Comparison of ENCODE assay signal across 10 mouse cellular contexts in genomic region chr6:98132931-98133330, GRCm38 (mm10).
DNase-seq lines count a peak whose midpoint lies in the region; ATAC-seq and TF ChIP-seq lines count a peak whose summit lies in the region.
"Had no signal": no experiment of that assay in that cellular context is flagged by ENCODE, and none has a peak within 500 bp of the region (broad histone marks: within the 10 kb centered on the region; RNA-seq: fewer than 3 reads in every experiment).

No protein-coding gene starts in this region.

- WGBS in cerebellum, adult 2 months, result 20% methylated on average over 2 of the region's 2 CpGs
- WGBS in liver, postnatal 0 days (ENCODE audit: insufficient replicate concordance), result 21% methylated on average over 2 of the region's 2 CpGs
- 31% methylated on average over 2 of the region's 2 CpGs for WGBS in liver, embryonic 12.5 days (ENCODE audit: insufficient replicate concordance)
- 18% methylated on average over 2 of the region's 2 CpGs for WGBS in lung, postnatal 0 days

- no peaks in the 10 kb centered on the region for H3K9me3 ChIP-seq in liver, postnatal 0 days (ENCODE audit: low read length)
- no peaks in the 10 kb centered on the region for H3K9me3 ChIP-seq in liver, embryonic 12.5 days (replicated peaks)
- H3K9me3 ChIP-seq in lung, postnatal 0 days (ENCODE audit: low read length), result no peaks in the 10 kb centered on the region
- H3K9me3 ChIP-seq: liver, embryonic 13.5 days had no signal

- H3K36me3 ChIP-seq in liver, postnatal 0 days (replicated peaks; ENCODE audit: insufficient read depth, low read length), result no peaks in the 10 kb centered on the region
- H3K36me3 ChIP-seq in liver, embryonic 12.5 days, result no peaks in the 10 kb centered on the region
- no peaks in the 10 kb centered on the region for H3K36me3 ChIP-seq in lung, postnatal 0 days (ENCODE audit: insufficient read depth, low read length)
- H3K36me3 ChIP-seq: liver, embryonic 13.5 days had no signal

- TF ChIP-seq EP300 in liver, postnatal 0 days (IDR thresholded peaks at IDR 0.05; ENCODE audit: low read depth), result no peak
- no peak for TF ChIP-seq EP300 in lung, postnatal 0 days (IDR thresholded peaks at IDR 0.05)

- no peak overlapping the region for H3K4me2 ChIP-seq in liver, postnatal 0 days (ENCODE audit: low read depth, low read length)
- no peak overlapping the region for H3K4me2 ChIP-seq in liver, embryonic 12.5 days
- no peak overlapping the region for H3K4me2 ChIP-seq in lung, postnatal 0 days (replicated peaks; ENCODE audit: low read depth, low read length)
- H3K4me2 ChIP-seq: liver, embryonic 13.5 days had no signal

- H3K27me3 ChIP-seq in cerebellum, adult 2 months (ENCODE audit: control insufficient read depth, insufficient read depth, low read length), result no peaks in the 10 kb centered on the region
- no peaks in the 10 kb centered on the region for H3K27me3 ChIP-seq in liver, postnatal 0 days (ENCODE audit: insufficient read depth, low read length)
- no peaks in the 10 kb centered on the region for H3K27me3 ChIP-seq in liver, embryonic 12.5 days (replicated peaks)
- H3K27me3 ChIP-seq in lung, postnatal 0 days (replicated peaks; ENCODE audit: insufficient read depth, low read length), result no peaks in the 10 kb centered on the region
- H3K27me3 ChIP-seq: liver, embryonic 13.5 days had no signal

- no peak overlapping the region for H3K27ac ChIP-seq in cerebellum, adult 2 months (ENCODE audit: insufficient read depth, low read length)
- H3K27ac ChIP-seq in liver, postnatal 0 days (ENCODE audit: low read depth), result no peak overlapping the region
- H3K27ac ChIP-seq in liver, embryonic 12.5 days, result no peak overlapping the region
- no peak overlapping the region for H3K27ac ChIP-seq in lung, postnatal 0 days (ENCODE audit: low read length)
- H3K27ac ChIP-seq: liver, embryonic 13.5 days had no signal

- no peak overlapping the region for H3K9ac ChIP-seq in liver, postnatal 0 days (replicated peaks)
- no peak overlapping the region for H3K9ac ChIP-seq in liver, embryonic 12.5 days
- H3K9ac ChIP-seq in lung, postnatal 0 days (replicated peaks; ENCODE audit: low read depth), result no peak overlapping the region
- H3K9ac ChIP-seq: liver, embryonic 13.5 days had no signal

- no peaks in the 10 kb centered on the region for H3K4me1 ChIP-seq in cerebellum, adult 2 months (ENCODE audit: control insufficient read depth, insufficient read depth, low read length)
- H3K4me1 ChIP-seq in liver, postnatal 0 days (ENCODE audit: insufficient read depth), result no peaks in the 10 kb centered on the region
- no peaks in the 10 kb centered on the region for H3K4me1 ChIP-seq in liver, embryonic 12.5 days
- H3K4me1 ChIP-seq in lung, postnatal 0 days (ENCODE audit: insufficient read depth, low read depth, low read length), result no peaks in the 10 kb centered on the region
- H3K4me1 ChIP-seq: liver, embryonic 13.5 days had no signal

- TF ChIP-seq POLR2A in cerebellum, adult 2 months (IDR thresholded peaks at IDR 0.05; ENCODE audit: borderline replicate concordance, insufficient read depth, low read length), result no peak

- H3K4me3 ChIP-seq in cerebellum, adult 2 months (replicated peaks; ENCODE audit: insufficient read depth, low read depth, low read length), result no peak overlapping the region
- H3K4me3 ChIP-seq in liver, postnatal 0 days (ENCODE audit: low read depth, low read length), result no peak overlapping the region
- no peak overlapping the region for H3K4me3 ChIP-seq in liver, embryonic 12.5 days
- no peak overlapping the region for H3K4me3 ChIP-seq in lung, postnatal 0 days (ENCODE audit: low read depth, low read length)
- H3K4me3 ChIP-seq: erythroblast, embryonic 14.5 days; liver, embryonic 13.5 days had no signal

- TF ChIP-seq CTCF in cerebellum, adult 2 months (IDR thresholded peaks at IDR 0.05; ENCODE audit: borderline replicate concordance, insufficient read depth, low read depth, low read length), result peak; percentile 31; the same call in 1 of the 2 replicates
- TF ChIP-seq CTCF in liver, postnatal 0 days (IDR thresholded peaks at IDR 0.05; ENCODE audit: low read depth), result peak; percentile 57
- TF ChIP-seq CTCF in lung, postnatal 0 days (IDR thresholded peaks at IDR 0.05), result peak; percentile 76

- no peak for ATAC-seq in liver, postnatal 0 days
- no peak for ATAC-seq in liver, embryonic 12.5 days
- ATAC-seq in lung, postnatal 0 days, result no peak

- DNase-seq in cerebellum, adult 2 months, result no peak
- no peak for DNase-seq in cerebellum, adult 9-11 months
- DNase-seq in liver, postnatal 0 days, result no peak
- peak; percentile 40 for DNase-seq in forelimb bud, embryonic 11.5 days (ENCODE audit: low read depth, low spot score)
- peak; percentile 51 for DNase-seq in lung, postnatal 0 days (ENCODE audit: low spot score)
- DNase-seq in thymus, postnatal 4 days, result peak; percentile 29
- DNase-seq in spleen, adult 12 weeks (ENCODE audit: low spot score), result no peak
- DNase-seq: liver, embryonic 13.5 days had no signal

Comparison
In these comparisons a context has a peak if more than half of its experiments do, and no peak if none do; other contexts are left out.
1. DNase-seq: peak in forelimb bud, embryonic 11.5 days (single experiment), lung, postnatal 0 days (single experiment) and thymus, postnatal 4 days (single experiment); none in cerebellum, adult 2 months (0 of 2), cerebellum, adult 9-11 months (single experiment), liver, postnatal 0 days (single experiment) and spleen, adult 12 weeks (single experiment).
2. Peak in every context shown above with its lines, with median percentiles within 50 percentile points of each other: CTCF ChIP-seq.